Mouse (Mus musculus): ENCODE results near the gene Car15. TPM values are rescaled to one million over a fixed set of nuclear protein-coding genes. Genes with fewer than 3 reads are reported as not detected.

The Car15 gene
- polyA plus RNA-seq (2012; ENCODE audit: insufficient read depth, insufficient read length, missing spikeins), result 1.3 and 1.6 TPM in 2 replicates

DNA sequence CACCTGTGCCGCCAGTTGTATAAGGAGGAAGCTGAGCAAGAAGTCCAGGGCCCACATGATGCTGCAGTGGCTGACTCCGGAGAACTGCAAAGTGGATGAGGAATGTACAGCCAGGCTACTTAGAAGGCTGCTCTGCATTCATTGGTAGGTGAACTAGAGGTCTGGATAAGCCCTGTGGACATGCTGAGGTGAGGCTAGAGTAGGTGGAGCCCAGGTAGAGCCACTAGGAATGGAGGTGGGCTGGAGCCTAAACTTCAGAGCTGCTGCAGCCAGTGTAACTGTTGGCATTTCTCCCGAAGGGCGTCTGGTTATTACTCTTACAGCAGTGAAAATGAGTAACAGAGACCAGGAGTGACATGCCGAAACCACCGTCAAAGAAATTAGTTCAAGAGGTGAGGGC, at the start of gene Car15:
TSS of gene Car15 (minus strand) at position 314 of the 400 bp plus-strand sequence.
- Histone ChIP-seq H3K4me1 (ENCODE audit: control insufficient read depth, insufficient read depth, low read length) (no peaks in the 10 kb centered on the region), H3K27ac (ENCODE audit: insufficient read depth, low read depth, low read length) (no peak within 1 kb of the TSS), H3K4me3 (ENCODE audit: insufficient read depth, low read length) (no peak within 1 kb of the TSS)
- TF ChIP-seq POLR2A (IDR thresholded peaks at IDR 0.05; ENCODE audit: borderline replicate concordance, low read depth, low read length) (no peak), CTCF (IDR thresholded peaks at IDR 0.05; ENCODE audit: low read depth, low read length) (no peak)

DNA sequence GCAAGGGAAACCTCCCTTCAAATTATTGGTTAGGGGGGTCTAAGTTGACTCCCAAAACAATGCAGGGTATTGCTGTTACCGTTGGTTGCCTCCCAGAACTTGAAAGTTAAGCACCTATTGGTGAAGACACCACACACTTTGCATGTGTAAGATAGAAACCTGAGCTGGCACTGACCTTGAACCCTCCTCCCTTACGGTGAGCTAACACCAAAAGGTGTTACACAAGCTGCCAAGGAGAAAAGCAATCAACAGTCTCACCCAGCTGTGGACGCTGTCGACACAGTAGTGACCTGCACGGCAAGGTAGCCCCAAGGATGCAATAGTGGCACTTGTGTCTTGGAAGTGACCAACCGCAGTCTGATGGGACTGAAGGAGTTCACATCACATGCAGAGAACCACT, 46.0 kb upstream of the Car15 start:
- no peak overlapping the region for H3K27ac ChIP-seq (ENCODE audit: insufficient read depth, low read depth, low read length)
- H3K4me1 ChIP-seq (ENCODE audit: control insufficient read depth, insufficient read depth, low read length), result peaks cover 18% of the 10 kb centered on the region
- no peak for TF ChIP-seq CTCF (IDR thresholded peaks at IDR 0.05; ENCODE audit: low read depth, low read length)
- no peak for TF ChIP-seq POLR2A (IDR thresholded peaks at IDR 0.05; ENCODE audit: borderline replicate concordance, low read depth, low read length)

GRCm38 (mm10) chr16:17882196-17882595, 44.0 kb upstream of the Car15 start:
- H3K27ac ChIP-seq (ENCODE audit: insufficient read depth, low read depth, low read length), result no peak overlapping the region
- no peak for TF ChIP-seq CTCF (IDR thresholded peaks at IDR 0.05; ENCODE audit: low read depth, low read length)
- peaks cover 18% of the 10 kb centered on the region for H3K4me1 ChIP-seq (ENCODE audit: control insufficient read depth, insufficient read depth, low read length)
- no peak overlapping the region for H3K4me3 ChIP-seq (ENCODE audit: insufficient read depth, low read length)

More for the DNA sequence above, 46.0 kb upstream of the Car15 start:
- no peak overlapping the region for H3K4me3 ChIP-seq (ENCODE audit: insufficient read depth, low read length)

- Histone ChIP-seq H3K27ac (ENCODE audit: insufficient read depth, low read depth, low read length) (no peak overlapping the region), H3K4me1 (ENCODE audit: control insufficient read depth, insufficient read depth, low read length) (peaks cover 18% of the 10 kb centered on the region), H3K4me3 (ENCODE audit: insufficient read depth, low read length) (no peak overlapping the region)
- TF ChIP-seq POLR2A (IDR thresholded peaks at IDR 0.05; ENCODE audit: borderline replicate concordance, low read depth, low read length), result no peak
- no peak for TF ChIP-seq CTCF (IDR thresholded peaks at IDR 0.05; ENCODE audit: low read depth, low read length)
Measured at GRCm38 (mm10) chr16:17879571-17879970, 41.4 kb upstream of the Car15 start.

GRCm38 (mm10) chr16:17876096-17876495, 37.9 kb upstream of the Car15 start:
- H3K4me3 ChIP-seq (ENCODE audit: insufficient read depth, low read length), result no peak overlapping the region
- H3K27ac ChIP-seq (ENCODE audit: insufficient read depth, low read depth, low read length), result no peak overlapping the region
- TF ChIP-seq CTCF (IDR thresholded peaks at IDR 0.05; ENCODE audit: low read depth, low read length) (no peak), POLR2A (IDR thresholded peaks at IDR 0.05; ENCODE audit: borderline replicate concordance, low read depth, low read length) (no peak)
- peaks cover 17% of the 10 kb centered on the region for H3K4me1 ChIP-seq (ENCODE audit: control insufficient read depth, insufficient read depth, low read length)

GRCm38 (mm10) chr16:17875174-17875573, 37.0 kb upstream of the Car15 start:
- no peak for TF ChIP-seq POLR2A (IDR thresholded peaks at IDR 0.05; ENCODE audit: borderline replicate concordance, low read depth, low read length)
- TF ChIP-seq CTCF (IDR thresholded peaks at IDR 0.05; ENCODE audit: low read depth, low read length), result no peak
- Histone ChIP-seq H3K4me1 (ENCODE audit: control insufficient read depth, insufficient read depth, low read length) (peaks cover 13% of the 10 kb centered on the region), H3K27ac (ENCODE audit: insufficient read depth, low read depth, low read length) (no peak overlapping the region), H3K4me3 (ENCODE audit: insufficient read depth, low read length) (no peak overlapping the region)

GRCm38 (mm10) chr16:17872995-17873394, 34.8 kb upstream of the Car15 start:
- TF ChIP-seq CTCF (IDR thresholded peaks at IDR 0.05; ENCODE audit: low read depth, low read length) (no peak), POLR2A (IDR thresholded peaks at IDR 0.05; ENCODE audit: borderline replicate concordance, low read depth, low read length) (no peak)
- Histone ChIP-seq H3K4me1 (ENCODE audit: control insufficient read depth, insufficient read depth, low read length) (peaks cover 16% of the 10 kb centered on the region), H3K4me3 (ENCODE audit: insufficient read depth, low read length) (no peak overlapping the region), H3K27ac (ENCODE audit: insufficient read depth, low read depth, low read length) (no peak overlapping the region)

DNA sequence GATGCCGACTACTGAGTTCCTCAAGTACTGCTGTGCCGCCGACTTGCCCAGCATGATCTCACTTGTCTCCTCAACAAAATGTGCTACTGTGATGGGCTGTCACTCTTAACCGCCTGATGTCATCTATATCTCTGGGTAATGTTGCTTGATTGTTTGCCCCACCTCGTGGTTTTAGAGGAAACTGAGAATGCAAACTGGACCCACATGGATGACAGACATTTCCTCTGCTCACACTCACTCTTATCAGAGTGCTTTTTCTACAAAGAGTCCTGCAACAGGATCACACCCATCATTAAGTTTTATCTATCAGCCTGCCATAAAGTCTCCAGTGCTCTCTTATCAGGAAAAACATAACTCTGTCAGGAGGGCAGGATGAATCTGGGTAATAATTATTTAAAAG, 33.1 kb upstream of the Car15 start:
- H3K4me1 ChIP-seq (ENCODE audit: control insufficient read depth, insufficient read depth, low read length), result peaks cover 16% of the 10 kb centered on the region
- no peak overlapping the region for H3K27ac ChIP-seq (ENCODE audit: insufficient read depth, low read depth, low read length)
- H3K4me3 ChIP-seq (ENCODE audit: insufficient read depth, low read length), result no peak overlapping the region
- TF ChIP-seq CTCF (IDR thresholded peaks at IDR 0.05; ENCODE audit: low read depth, low read length) (no peak), POLR2A (IDR thresholded peaks at IDR 0.05; ENCODE audit: borderline replicate concordance, low read depth, low read length) (no peak)

DNA sequence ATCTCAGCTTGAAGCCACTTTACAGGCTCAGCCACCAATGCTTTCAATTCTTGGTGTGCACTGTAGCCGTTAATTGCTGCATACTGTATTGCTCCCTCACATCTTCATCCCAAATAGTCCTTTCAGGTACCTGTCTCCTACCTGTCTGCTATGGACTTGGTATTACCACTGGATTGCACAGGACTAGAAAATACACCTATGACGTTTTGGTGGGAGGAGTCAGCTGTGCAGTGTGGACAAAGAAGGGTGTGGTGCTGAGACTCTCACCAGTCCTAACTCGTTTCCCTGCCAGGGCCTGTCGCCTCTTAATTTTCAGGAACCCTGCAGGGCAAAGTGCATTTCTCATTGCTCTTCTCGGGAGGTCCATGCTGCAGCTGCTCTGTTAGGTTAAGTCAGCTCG, 27.6 kb upstream of the Car15 start:
- peaks cover 5% of the 10 kb centered on the region for H3K4me1 ChIP-seq (ENCODE audit: control insufficient read depth, insufficient read depth, low read length)
- no peak overlapping the region for H3K27ac ChIP-seq (ENCODE audit: insufficient read depth, low read depth, low read length)
- H3K4me3 ChIP-seq (ENCODE audit: insufficient read depth, low read length), result no peak overlapping the region
- TF ChIP-seq POLR2A (IDR thresholded peaks at IDR 0.05; ENCODE audit: borderline replicate concordance, low read depth, low read length) (no peak), CTCF (IDR thresholded peaks at IDR 0.05; ENCODE audit: low read depth, low read length) (no peak)

DNA sequence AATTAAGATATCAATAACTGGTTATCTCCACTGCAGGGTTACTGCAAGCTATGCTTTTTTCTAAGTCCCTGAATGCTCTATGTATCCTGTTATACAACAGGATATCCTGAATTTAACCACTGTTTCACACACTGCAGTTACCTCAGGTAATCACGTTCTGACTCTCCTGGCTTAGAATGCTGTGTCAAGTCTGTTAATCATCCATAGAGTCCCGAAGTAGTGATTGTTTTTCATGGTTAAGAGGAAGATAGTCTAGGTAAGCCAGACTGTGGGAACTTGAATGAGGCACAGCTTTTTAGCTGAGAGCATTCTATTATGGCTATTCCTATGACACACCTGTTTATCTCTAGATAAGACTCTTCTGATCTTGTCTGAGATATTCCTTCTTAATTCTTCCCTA, 27.1 kb upstream of the Car15 start:
- Histone ChIP-seq H3K27ac (ENCODE audit: insufficient read depth, low read depth, low read length) (no peak overlapping the region), H3K4me3 (ENCODE audit: insufficient read depth, low read length) (no peak overlapping the region), H3K4me1 (ENCODE audit: control insufficient read depth, insufficient read depth, low read length) (peaks cover 5% of the 10 kb centered on the region)
- no peak for TF ChIP-seq POLR2A (IDR thresholded peaks at IDR 0.05; ENCODE audit: borderline replicate concordance, low read depth, low read length)

- no peak overlapping the region for H3K27ac ChIP-seq (ENCODE audit: insufficient read depth, low read depth, low read length)
- no peaks in the 10 kb centered on the region for H3K4me1 ChIP-seq (ENCODE audit: control insufficient read depth, insufficient read depth, low read length)
- no peak overlapping the region for H3K4me3 ChIP-seq (ENCODE audit: insufficient read depth, low read length)
- no peak for TF ChIP-seq POLR2A (IDR thresholded peaks at IDR 0.05; ENCODE audit: borderline replicate concordance, low read depth, low read length)
- TF ChIP-seq CTCF (IDR thresholded peaks at IDR 0.05; ENCODE audit: low read depth, low read length), result peak; percentile 34; the same call in 1 of the 2 replicates
Measured at GRCm38 (mm10) chr16:17858592-17858991, 20.4 kb upstream of the Car15 start.

All from bone marrow macrophage, adult 2 months (primary cell).